Mouse (Mus musculus) gastrocnemius, adult 2 months (tissue): ENCODE data around the gene Dnah2. TPM values are rescaled to one million over a fixed set of nuclear protein-coding genes. Genes with fewer than 3 reads are reported as not detected.

Experiments
- DNase-seq: peaks from one replicate; pipeline ENCODE4 v3.0.0; 2022
- H3K27ac ChIP-seq: fragments of 200-600 bp; 2 replicates; pipeline ENCODE4 v1.8.1; 2022; ENCODE audit warnings: mild to moderate bottlenecking
- H3K4me3 ChIP-seq: fragments of 200-600 bp; 2 replicates; pipeline ENCODE4 v1.8.1; 2022; ENCODE audit warnings: mild to moderate bottlenecking, moderate library complexity
- CTCF ChIP-seq: fragments of 200-600 bp; IDR thresholded peaks from 2 replicates; pipeline ENCODE4 v1.8.1; 2022; ENCODE audit warnings: antibody characterized with exemption, mild to moderate bottlenecking, moderate library complexity
- intact Hi-C: fragments of 180-260 bp; cut with DNase I; formaldehyde crosslinking; loops from one replicate; pipeline ENCODE4 v1.15.1; 2025
- total RNA-seq, 2 experiments: library from RNA; stranded (reverse); gene quantifications; 2 replicates each; pipeline ENCODE4 v1.2.3; 2021

Gene Dnah2
- total RNA-seq, 2 experiments from 2014 or later = 0.05 to 0.25 TPM

GRCm38 (mm10) chr11:69430631-69431030 is 118.3 kb downstream of the Dnah2 start:
- H3K4me3 ChIP-seq = no peak overlapping the region
- intact Hi-C loops = loop anchor here (5.0 kb wide), 1 partner anchor 158 kb away; no protein-coding TSS in a partner anchor

DNA sequence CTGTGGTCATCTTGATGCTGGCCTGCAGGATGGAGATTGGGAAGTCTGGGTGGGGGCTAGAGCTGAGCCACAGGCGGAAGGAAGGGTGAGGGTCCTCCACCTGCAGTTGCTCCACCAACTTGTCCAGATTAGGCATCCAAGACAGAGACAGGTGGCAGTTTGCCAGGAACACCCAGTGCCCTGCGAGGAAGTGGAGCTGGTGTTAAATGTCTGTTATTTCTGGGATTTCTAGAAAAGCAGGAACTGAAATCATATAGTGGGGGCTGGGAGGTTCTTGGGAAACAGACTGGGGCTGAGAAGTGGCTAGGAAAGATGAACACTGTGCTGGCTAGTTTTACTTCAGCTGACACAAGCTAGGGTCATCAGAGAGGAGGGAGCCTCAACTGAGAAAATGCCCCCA is 119.6 kb downstream of the Dnah2 start:
- DNase-seq = peak; percentile 60
- no peak overlapping the region for H3K27ac ChIP-seq
- H3K4me3 ChIP-seq = no peak overlapping the region
- intact Hi-C loops = no loop called here
- no peak for TF ChIP-seq CTCF

More at GRCm38 (mm10) chr11:69430631-69431030, 118.3 kb downstream of the Dnah2 start:
- no peak for DNase-seq
- no peak for TF ChIP-seq CTCF
- H3K27ac ChIP-seq = no peak overlapping the region

DNA sequence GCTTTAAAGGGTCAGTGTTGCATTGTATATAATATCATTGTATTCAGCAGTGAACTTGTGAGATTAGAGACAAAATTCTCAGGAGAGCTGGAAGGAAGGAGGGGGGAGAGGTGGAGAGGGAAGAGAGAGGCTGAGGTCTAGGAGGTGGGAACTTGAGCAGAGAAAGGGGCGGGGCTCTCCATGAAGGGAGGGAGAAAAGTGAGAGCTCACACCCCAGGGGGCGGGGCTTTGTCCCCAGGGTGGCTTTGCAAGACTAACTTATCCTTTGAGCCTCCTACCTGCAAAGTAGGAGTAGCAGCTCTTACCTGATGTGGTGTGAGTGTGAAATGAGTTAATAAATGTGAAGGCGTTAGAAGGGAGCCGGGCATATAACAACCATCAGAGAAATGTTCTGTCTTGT is 120.2 kb downstream of the Dnah2 start:
- Histone ChIP-seq H3K27ac (no peak overlapping the region), H3K4me3 (no peak overlapping the region)
- TF ChIP-seq CTCF = no peak
- intact Hi-C loops = no loop called here
- peak; percentile 66 for DNase-seq

DNA sequence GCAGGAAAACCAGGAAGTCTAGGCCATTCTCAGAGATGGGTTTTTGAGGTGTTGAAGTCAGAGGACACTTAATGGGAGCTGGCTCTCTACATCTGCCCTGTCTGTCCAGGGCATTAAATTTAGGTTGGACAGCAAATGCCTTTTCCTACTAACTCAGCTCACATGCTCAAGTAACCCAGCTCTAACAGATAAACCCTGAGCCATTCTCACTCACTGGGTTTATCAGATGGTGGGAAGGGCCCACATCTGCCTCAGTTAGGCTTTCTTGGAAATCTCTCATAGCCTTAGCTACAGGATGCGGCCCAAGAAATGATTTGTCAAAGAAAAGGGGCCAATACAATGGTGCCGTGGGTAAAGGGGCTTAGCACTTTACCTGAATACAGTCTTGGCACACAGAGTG is 122.7 kb downstream of the Dnah2 start:
- Histone ChIP-seq H3K27ac (no peak overlapping the region), H3K4me3 (no peak overlapping the region)
- no peak for TF ChIP-seq CTCF
- DNase-seq = no peak
- intact Hi-C loops = no loop called here

DNA sequence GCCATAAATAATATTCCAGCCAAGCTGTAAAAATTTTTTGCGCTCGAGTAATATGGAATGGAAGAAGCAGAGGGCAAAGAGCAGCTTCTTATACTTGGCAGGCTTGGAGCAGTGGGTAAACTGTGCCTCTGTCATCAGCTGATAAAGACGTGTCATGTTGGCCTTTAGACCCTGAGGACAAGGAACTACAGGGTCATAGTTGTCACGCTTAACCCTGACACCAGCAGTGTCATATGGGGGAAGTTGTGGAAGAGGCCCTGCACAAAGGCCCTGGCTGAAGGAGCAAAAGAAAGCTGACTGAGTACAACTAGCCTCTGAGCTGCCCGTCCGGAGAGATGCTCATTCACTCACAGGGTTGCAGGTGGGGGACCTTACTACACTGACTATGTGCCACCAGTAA is 125.0 kb downstream of the Dnah2 start:
- no peak for TF ChIP-seq CTCF
- no peak overlapping the region for H3K4me3 ChIP-seq
- H3K27ac ChIP-seq = no peak overlapping the region
- DNase-seq = no peak
- intact Hi-C loops = no loop called here

DNA sequence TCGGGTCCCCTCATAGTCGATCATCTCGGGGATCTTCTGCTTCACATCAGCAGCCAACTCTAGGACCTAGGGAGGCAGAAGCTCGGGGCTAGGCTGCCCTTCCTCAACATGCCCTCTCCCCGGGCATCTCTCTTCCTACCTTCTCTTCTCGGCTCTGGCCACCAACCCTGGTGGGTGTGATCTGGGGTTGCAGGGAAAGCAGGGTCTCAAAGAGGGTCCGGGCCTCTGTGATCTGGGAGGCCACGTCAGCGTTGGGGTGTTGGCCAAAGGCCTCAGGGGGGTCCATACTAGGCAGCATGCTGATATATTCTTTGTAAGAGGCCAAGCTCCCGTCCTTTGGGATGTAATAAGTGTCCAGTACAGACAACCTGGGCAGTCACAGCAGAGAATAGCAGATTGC is 126.1 kb downstream of the Dnah2 start:
- no peak for DNase-seq
- TF ChIP-seq CTCF = no peak
- Histone ChIP-seq H3K4me3 (no peak overlapping the region), H3K27ac (no peak overlapping the region)
- intact Hi-C loops = no loop called here

DNA sequence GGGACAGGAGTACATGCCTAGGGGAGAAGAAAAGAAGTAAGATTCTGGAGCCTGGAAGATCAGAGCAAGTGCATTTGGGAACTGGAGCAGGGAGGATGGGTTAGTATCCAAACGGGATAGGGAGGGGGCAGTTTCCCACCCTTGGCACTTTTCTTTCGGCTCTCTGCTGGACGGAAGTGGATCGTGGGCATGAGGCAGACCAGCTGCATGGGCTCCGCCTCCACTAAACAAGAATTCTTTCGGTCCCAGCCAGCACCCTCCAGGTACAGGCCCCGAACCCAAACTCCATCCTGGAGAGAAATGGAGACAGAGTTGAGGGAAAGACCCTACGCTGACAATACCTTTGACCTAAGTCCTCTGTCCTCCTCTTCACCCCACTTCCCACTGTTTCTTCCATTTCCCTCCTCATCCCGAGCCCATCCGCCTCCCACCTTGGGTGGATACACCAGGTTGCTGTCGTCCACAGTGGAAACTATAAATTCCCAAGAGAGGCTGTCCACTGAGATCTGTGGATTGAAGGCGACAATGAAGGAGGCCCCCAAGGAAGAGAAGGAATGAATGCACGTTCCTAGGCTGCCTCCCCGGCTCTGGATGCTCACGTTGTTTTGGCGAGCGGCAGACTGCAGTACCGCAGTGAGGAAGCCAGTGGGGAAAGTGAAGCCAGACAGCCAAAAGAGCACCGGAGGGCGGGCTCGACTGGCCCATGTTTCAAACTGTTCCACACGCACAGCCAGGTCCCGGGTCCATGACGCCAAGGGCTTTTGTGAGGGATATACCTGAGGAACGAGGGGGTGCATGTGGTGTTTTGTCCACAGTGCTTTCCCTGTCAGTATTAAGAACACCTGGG is 127.6 kb downstream of the Dnah2 start:
- H3K27ac ChIP-seq = no peak overlapping the region; the same call in 1 of the 2 replicates
- H3K4me3 ChIP-seq = no peak overlapping the region
- intact Hi-C loops = no loop called here
- TF ChIP-seq CTCF = no peak
- no peak for DNase-seq

GRCm38 (mm10) chr11:69420554-69421000 is 128.3 kb downstream of the Dnah2 start:
- peak overlapping the region; percentile 86 for H3K4me3 ChIP-seq
- no peak for DNase-seq
- intact Hi-C loops = no loop called here
- H3K27ac ChIP-seq = peak overlapping the region; percentile 94
- no peak for TF ChIP-seq CTCF

DNA sequence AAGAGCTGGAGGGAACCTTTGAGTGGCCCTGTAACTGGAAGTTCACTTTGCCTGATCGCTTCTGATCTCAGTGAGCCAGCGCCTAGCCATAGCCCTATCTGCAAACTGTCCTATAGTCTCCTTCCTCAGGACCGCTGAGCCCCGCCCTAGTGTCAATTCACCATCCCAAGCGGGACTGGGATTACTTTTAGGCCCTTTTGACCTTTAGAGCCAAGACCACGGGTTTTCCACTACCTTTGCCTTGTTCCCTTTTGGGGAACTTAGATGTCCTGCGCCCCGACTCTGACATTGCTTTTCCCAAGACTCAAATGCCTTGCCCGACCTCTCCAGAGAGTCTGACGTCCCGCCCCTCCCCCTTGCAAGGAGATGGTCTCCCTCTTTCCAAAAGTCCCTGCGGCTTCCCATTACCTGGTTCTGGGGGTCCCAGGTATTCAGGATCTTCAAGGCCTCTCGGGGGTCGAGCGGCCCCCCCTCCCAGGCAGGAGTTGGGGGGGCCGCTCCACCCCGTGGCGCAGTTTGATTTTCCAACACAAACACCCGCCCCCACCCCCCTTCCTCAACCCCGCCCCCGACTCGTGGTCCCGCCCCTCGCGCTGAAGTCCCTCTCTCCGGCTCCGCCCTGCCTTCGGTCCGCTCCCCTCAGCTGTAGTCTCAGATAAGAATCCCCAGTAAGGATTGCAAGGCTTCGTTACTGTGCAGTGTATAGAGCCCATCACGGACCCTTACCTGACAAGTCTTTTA is 128.9 kb downstream of the Dnah2 start:
- TF ChIP-seq CTCF = no peak
- peak; percentile 77 for DNase-seq
- intact Hi-C loops = loop anchor here (1.0 to 10.0 kb wide), 4 partner anchors 19 to 575 kb away; partner anchors contain the start of genes 9130213A22Rik, Gabarap, Hes7 and Phf23
- peak overlapping the region; percentile 94 for H3K27ac ChIP-seq
- H3K4me3 ChIP-seq = peak overlapping the region; percentile 86

DNA sequence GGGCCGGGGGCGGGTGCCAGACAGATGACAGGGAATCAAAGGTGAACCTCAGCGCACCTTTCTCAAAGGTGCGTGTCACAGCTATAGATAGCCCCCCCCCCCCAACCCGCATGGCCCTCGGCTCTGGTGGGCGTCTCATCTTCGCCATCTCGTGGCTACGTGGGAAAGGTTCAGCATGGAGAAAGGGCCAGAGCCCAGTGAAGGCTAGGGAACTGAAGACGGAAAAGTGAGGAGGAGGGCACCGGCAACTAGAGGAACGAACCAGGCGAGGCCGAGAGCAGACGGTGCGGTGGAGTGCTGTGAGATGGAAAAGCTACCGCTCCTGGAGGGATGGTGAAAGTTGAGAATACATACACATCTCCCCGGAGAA is 129.5 kb downstream of the Dnah2 start:
- peak overlapping the region; percentile 94 for H3K27ac ChIP-seq
- intact Hi-C loops = loop anchor here (1.0 to 10.0 kb wide), 4 partner anchors 18 to 575 kb away; partner anchors contain the start of genes 9130213A22Rik, Gabarap, Hes7 and Phf23
- H3K4me3 ChIP-seq = peak overlapping the region; percentile 86
- DNase-seq = peak; percentile 64
- peak; percentile 69 for TF ChIP-seq CTCF

- intact Hi-C loops = loop anchor here (1.0 to 10.0 kb wide), 4 partner anchors 17 to 576 kb away; partner anchors contain the start of genes 9130213A22Rik, Gabarap, Hes7 and Phf23
- no peak for TF ChIP-seq CTCF
- DNase-seq = peak; percentile 95
- Histone ChIP-seq H3K4me3 (peak overlapping the region; percentile 86), H3K27ac (peak overlapping the region; percentile 94)
Measured at GRCm38 (mm10) chr11:69418481-69419442, 130.1 kb downstream of the Dnah2 start.
